Mouse (Mus musculus) midbrain, postnatal 0 days (tissue): ENCODE measurements around the gene Siglech. TPM values are rescaled to one million over a fixed set of nuclear protein-coding genes. Genes with fewer than 3 reads are reported as not detected.

Experiments
- ATAC-seq: fragments of 200-750 bp; cut with Nextera tagmentation; 2 replicates; pipeline ENCODE4 v1.8.0; 2017; ENCODE audit warnings: moderate number of reproducible peaks, mild to moderate bottlenecking, moderate TSS enrichment, moderate library complexity; ENCODE audit not compliant: low FRiP score
- DNase-seq: peaks from one replicate; pipeline ENCODE4 v3.0.0-alpha.2; 2015; ENCODE audit warnings: low spot score
- H3K27ac ChIP-seq: fragments of 300-500 bp; sonication (generic); 2 replicates; pipeline ENCODE4 v1.5.1; 2014; ENCODE audit warnings: low read depth, mild to moderate bottlenecking, low read length, mixed read lengths
- H3K27me3 ChIP-seq: fragments of 300-500 bp; sonication (generic); 2 replicates; pipeline ENCODE4 v1.6.1; 2014; ENCODE audit warnings: low read length, control low read depth, mixed read lengths; ENCODE audit not compliant: insufficient read depth
- H3K36me3 ChIP-seq: fragments of 300-500 bp; sonication (generic); 2 replicates; pipeline ENCODE4 v1.6.1; 2014; ENCODE audit warnings: low read length, control low read depth, mixed read lengths; ENCODE audit not compliant: insufficient read depth
- H3K4me1 ChIP-seq: fragments of 300-500 bp; sonication (generic); 2 replicates; pipeline ENCODE4 v1.6.1; 2014; ENCODE audit warnings: mild to moderate bottlenecking, control low read depth, antibody characterized with exemption, low read length, mixed read lengths; ENCODE audit not compliant: insufficient read depth
- H3K4me2 ChIP-seq: fragments of 300-500 bp; sonication (generic); 2 replicates; pipeline ENCODE4 v1.6.1; 2014; ENCODE audit warnings: low read depth, mild to moderate bottlenecking, low read length, mixed read lengths; ENCODE audit not compliant: poor library complexity, severe bottlenecking
- H3K4me3 ChIP-seq: fragments of 300-500 bp; sonication (generic); 2 replicates; pipeline ENCODE4 v1.5.1; 2014; ENCODE audit warnings: low read depth, mild to moderate bottlenecking, low read length, moderate library complexity
- H3K9ac ChIP-seq: fragments of 300-500 bp; sonication (generic); replicated peaks from 2 replicates; pipeline ENCODE4 v1.6.1; 2014; ENCODE audit warnings: mild to moderate bottlenecking, low read length, moderate library complexity, mixed read lengths; ENCODE audit not compliant: poor library complexity, severe bottlenecking
- H3K9me3 ChIP-seq: fragments of 300-500 bp; sonication (generic); 2 replicates; pipeline ENCODE4 v1.6.1; 2016; ENCODE audit warnings: low read length, control low read depth
- CTCF ChIP-seq: IDR thresholded peaks from 2 replicates; pipeline ENCODE4 v1.5.1; 2016; ENCODE audit warnings: antibody characterized with exemption, mild to moderate bottlenecking
- WGBS: fragments of 180-500 bp; shearing (Covaris S2); extraction: QIAGEN DNeasy Blood & Tissue Kit; methylation state at CpG from one replicate; pipeline ENCODE4 v1.1.7; 2014; 5-methylcytosine and 5-hydroxymethylcytosine counted together
- polyA plus RNA-seq: library from polyadenylated mRNA; unstranded; fragments of >200 nt; fragmentation: Nextera tagmentation; extraction: Ambion mirVana; gene quantifications from 2 replicates; pipeline ENCODE4 v1.2.1, GENCODE M21; 2015
- total RNA-seq: library from RNA; depleted of rRNA; stranded (reverse); fragments of >200 nt; gene quantifications from 2 replicates; pipeline ENCODE4 v1.2.3, GENCODE M21; 2014; rRNA removed

Gene Siglech
- total RNA-seq (2.2 and 4.4 TPM in 2 replicates), polyA plus RNA-seq (4.1 and 4.5 TPM in 2 replicates)

- Histone ChIP-seq H3K9ac (no peak within 1 kb of the TSS), H3K27me3 (no peaks in the 10 kb centered on the region), H3K4me2 (no peak within 1 kb of the TSS), H3K4me3 (no peak within 1 kb of the TSS), H3K4me1 (no peaks in the 10 kb centered on the region), H3K9me3 (no peaks in the 10 kb centered on the region), H3K27ac (no peak within 1 kb of the TSS), H3K36me3 (no peaks in the 10 kb centered on the region)
- WGBS: 44% methylated on average over 3 of the region's 3 CpGs
- no peak for TF ChIP-seq CTCF
- DNase-seq (no peak), ATAC-seq (no peak)
Measured at GRCm38 (mm10) chr7:55767926-55768325, at the start of gene Siglech. Gene Siglech, plus strand, starts transcription at chr7:55768178.

- Histone ChIP-seq H3K9me3 (no peaks in the 10 kb centered on the region), H3K27me3 (no peaks in the 10 kb centered on the region), H3K4me2 (no peak overlapping the region), H3K27ac (no peak overlapping the region), H3K9ac (no peak overlapping the region), H3K36me3 (no peaks in the 10 kb centered on the region), H3K4me1 (no peaks in the 10 kb centered on the region), H3K4me3 (no peak overlapping the region)
- TF ChIP-seq CTCF: no peak
- ATAC-seq: no peak
- DNase-seq: no peak
- WGBS: 55% methylated on average over 7 of the region's 7 CpGs
Measured at GRCm38 (mm10) chr7:55722673-55723072, 45.3 kb upstream of the Siglech start.

- Histone ChIP-seq H3K4me1 (no peaks in the 10 kb centered on the region), H3K27ac (no peak overlapping the region), H3K4me3 (no peak overlapping the region), H3K9ac (no peak overlapping the region), H3K4me2 (no peak overlapping the region), H3K36me3 (no peaks in the 10 kb centered on the region), H3K27me3 (no peaks in the 10 kb centered on the region), H3K9me3 (no peaks in the 10 kb centered on the region)
- no peak for TF ChIP-seq CTCF
- DNase-seq (no peak), ATAC-seq (no peak)
- WGBS: 75% methylated on average over 1 of the region's 1 CpGs
Measured at GRCm38 (mm10) chr7:55728903-55729302, 39.1 kb upstream of the Siglech start.

GRCm38 (mm10) chr7:55734483-55734882 lies 33.5 kb upstream of the Siglech start:
- Histone ChIP-seq H3K4me3 (no peak overlapping the region), H3K9me3 (no peaks in the 10 kb centered on the region), H3K4me1 (no peaks in the 10 kb centered on the region), H3K4me2 (no peak overlapping the region), H3K27ac (no peak overlapping the region), H3K27me3 (no peaks in the 10 kb centered on the region), H3K9ac (no peak overlapping the region), H3K36me3 (no peaks in the 10 kb centered on the region)
- WGBS: 100% methylated on average over 2 of the region's 2 CpGs
- DNase-seq: no peak
- peak; percentile 51 for TF ChIP-seq CTCF
- ATAC-seq: no peak

- peak; percentile 80 for DNase-seq
- H3K27me3 ChIP-seq: no peaks in the 10 kb centered on the region
- no peak overlapping the region for H3K4me3 ChIP-seq
- 45% methylated on average over 4 of the region's 4 CpGs for WGBS
- peak; percentile 90 for TF ChIP-seq CTCF
- no peaks in the 10 kb centered on the region for H3K36me3 ChIP-seq
- ATAC-seq: peak; percentile 77
- no peaks in the 10 kb centered on the region for H3K4me1 ChIP-seq
- H3K4me2 ChIP-seq: no peak overlapping the region
- H3K9me3 ChIP-seq: no peaks in the 10 kb centered on the region
- no peak overlapping the region for H3K9ac ChIP-seq
- no peak overlapping the region for H3K27ac ChIP-seq
Measured at GRCm38 (mm10) chr7:55737125-55737912, 30.7 kb upstream of the Siglech start.

- no peak for ATAC-seq
Measured at GRCm38 (mm10) chr7:55743614-55744267, 24.2 kb upstream of the Siglech start.

More at GRCm38 (mm10) chr7:55743614-55744267, 24.2 kb upstream of the Siglech start:
- no peaks in the 10 kb centered on the region for H3K36me3 ChIP-seq
- DNase-seq: no peak
- no peaks in the 10 kb centered on the region for H3K27me3 ChIP-seq
- H3K9ac ChIP-seq: no peak overlapping the region
- H3K27ac ChIP-seq: no peak overlapping the region
- H3K4me2 ChIP-seq: no peak overlapping the region
- no peak for TF ChIP-seq CTCF
- no peaks in the 10 kb centered on the region for H3K4me1 ChIP-seq
- H3K9me3 ChIP-seq: no peaks in the 10 kb centered on the region
- 93% methylated on average over 3 of the region's 3 CpGs for WGBS
- H3K4me3 ChIP-seq: no peak overlapping the region
